ENCODE assay signal across 12 mouse cellular contexts in the genomic region with DNA sequence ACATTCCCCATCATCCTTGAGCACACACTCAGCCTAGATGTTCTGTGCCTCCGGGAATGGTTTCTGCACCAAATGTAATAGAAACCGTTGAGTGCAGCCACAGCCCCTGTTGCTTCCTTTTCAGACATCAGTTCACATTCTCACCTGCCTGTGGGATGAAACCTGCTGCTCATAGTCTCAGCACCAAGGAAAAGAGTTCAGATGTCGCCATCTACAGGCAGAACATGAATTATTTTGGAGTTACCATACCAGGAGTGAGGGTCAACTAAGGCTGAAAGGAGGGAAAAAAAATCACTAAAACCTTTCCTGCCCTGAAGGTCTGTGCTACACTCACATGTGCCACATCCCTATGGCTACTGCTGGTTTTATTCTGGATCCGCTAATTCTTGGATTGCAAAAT.
DNase-seq lines count a peak whose midpoint lies in the region; ATAC-seq and TF ChIP-seq lines count a peak whose summit lies in the region.
"Had no signal": no experiment of that assay in that cellular context is flagged by ENCODE, and none has a peak within 500 bp of the region (broad histone marks: within the 10 kb centered on the region; RNA-seq: fewer than 3 reads in every experiment).

No protein-coding gene starts in this region.

- H3K4me3 ChIP-seq in liver, postnatal 0 days (ENCODE audit: low read depth, low read length) = no peak overlapping the region
- no peak overlapping the region for H3K4me3 ChIP-seq in liver, embryonic 11.5 days (ENCODE audit: low read depth, low read length)
- no peak overlapping the region for H3K4me3 ChIP-seq in forebrain, embryonic 12.5 days (replicated peaks)
- H3K4me3 ChIP-seq in midbrain, embryonic 15.5 days = no peak overlapping the region
- H3K4me3 ChIP-seq: embryonic facial prominence, embryonic 15.5 days; hindbrain, embryonic 15.5 days; stomach, embryonic 15.5 days had no signal

- H3K27ac ChIP-seq in liver, postnatal 0 days (ENCODE audit: low read depth) = no peak overlapping the region
- H3K27ac ChIP-seq in liver, embryonic 11.5 days (ENCODE audit: low read depth, low read length) = no peak overlapping the region
- no peak overlapping the region for H3K27ac ChIP-seq in forebrain, embryonic 12.5 days
- no peak overlapping the region for H3K27ac ChIP-seq in midbrain, embryonic 15.5 days
- H3K27ac ChIP-seq: embryonic facial prominence, embryonic 15.5 days; hindbrain, embryonic 15.5 days; macrophage; stomach, embryonic 15.5 days had no signal

- intact Hi-C loops in gastrocnemius, postnatal 14 days (cut with DNase I; ENCODE audit: low total_unique reads) = loop anchor here (5.0 to 10.0 kb wide), 2 partner anchors 690 to 928 kb away; a partner anchor contains a TSS
- intact Hi-C loops in heart, postnatal 25 days (cut with DNase I) = loop anchor here (5.0 to 10.0 kb wide), 3 partner anchors 930 to 1458 kb away; a partner anchor contains a TSS

- ATAC-seq in cerebellum, adult (ENCODE audit: insufficient number of reproducible peaks, low FRiP score, low TSS enrichment) = no peak
- ATAC-seq in liver, postnatal 0 days = no peak
- ATAC-seq in liver, embryonic 11.5 days (replicated peaks; ENCODE audit: low FRiP score) = no peak
- peak; percentile 49; the same call in 1 of the 2 replicates for ATAC-seq in forebrain, embryonic 12.5 days (ENCODE audit: low FRiP score)
- peak; percentile 61 for ATAC-seq in midbrain, embryonic 15.5 days (replicated peaks)

- no peaks in the 10 kb centered on the region for H3K36me3 ChIP-seq in liver, postnatal 0 days (replicated peaks; ENCODE audit: insufficient read depth, low read length)
- no peaks in the 10 kb centered on the region for H3K36me3 ChIP-seq in liver, embryonic 11.5 days (ENCODE audit: control insufficient read depth, insufficient read depth, low read length)
- H3K36me3 ChIP-seq in forebrain, embryonic 12.5 days (replicated peaks) = no peaks in the 10 kb centered on the region
- no peaks in the 10 kb centered on the region for H3K36me3 ChIP-seq in midbrain, embryonic 15.5 days (replicated peaks)
- H3K36me3 ChIP-seq: embryonic facial prominence, embryonic 15.5 days; hindbrain, embryonic 15.5 days; stomach, embryonic 15.5 days had no signal

- H3K9ac ChIP-seq in liver, postnatal 0 days (replicated peaks) = no peak overlapping the region
- H3K9ac ChIP-seq in liver, embryonic 11.5 days (ENCODE audit: low read depth, low read length) = no peak overlapping the region
- H3K9ac ChIP-seq in forebrain, embryonic 12.5 days = no peak overlapping the region
- no peak overlapping the region for H3K9ac ChIP-seq in midbrain, embryonic 15.5 days
- H3K9ac ChIP-seq: embryonic facial prominence, embryonic 15.5 days; hindbrain, embryonic 15.5 days; stomach, embryonic 15.5 days had no signal

- no peaks in the 10 kb centered on the region for H3K27me3 ChIP-seq in liver, postnatal 0 days (ENCODE audit: insufficient read depth, low read length)
- no peaks in the 10 kb centered on the region for H3K27me3 ChIP-seq in liver, embryonic 11.5 days (replicated peaks; ENCODE audit: control insufficient read depth, insufficient read depth, low read length)
- H3K27me3 ChIP-seq in forebrain, embryonic 12.5 days = no peaks in the 10 kb centered on the region; the same call in 1 of the 2 replicates
- no peaks in the 10 kb centered on the region for H3K27me3 ChIP-seq in midbrain, embryonic 15.5 days (replicated peaks)
- H3K27me3 ChIP-seq: embryonic facial prominence, embryonic 15.5 days; stomach, embryonic 15.5 days had no signal

- no peaks in the 10 kb centered on the region for H3K9me3 ChIP-seq in liver, postnatal 0 days (ENCODE audit: low read length)
- H3K9me3 ChIP-seq in liver, embryonic 11.5 days (ENCODE audit: control insufficient read depth, low read length) = no peaks in the 10 kb centered on the region
- no peaks in the 10 kb centered on the region for H3K9me3 ChIP-seq in forebrain, embryonic 12.5 days
- H3K9me3 ChIP-seq in midbrain, embryonic 15.5 days = no peaks in the 10 kb centered on the region
- H3K9me3 ChIP-seq: embryonic facial prominence, embryonic 15.5 days; hindbrain, embryonic 15.5 days; stomach, embryonic 15.5 days had no signal

- peak; percentile 55 for TF ChIP-seq CTCF in liver, postnatal 0 days (IDR thresholded peaks at IDR 0.05; ENCODE audit: low read depth)

- WGBS in liver, postnatal 0 days (ENCODE audit: insufficient replicate concordance) = 33% methylated on average over 4 of the region's 4 CpGs
- 36% methylated on average over 4 of the region's 4 CpGs for WGBS in liver, embryonic 11.5 days
- 33% methylated on average over 4 of the region's 4 CpGs for WGBS in forebrain, embryonic 12.5 days
- WGBS in midbrain, embryonic 15.5 days = 35% methylated on average over 4 of the region's 4 CpGs

- DNase-seq in cerebellum, adult 9-10 months = peak; percentile 3
- DNase-seq in liver, postnatal 0 days = no peak
- no peak for DNase-seq in liver, embryonic 11.5 days (ENCODE audit: low spot score)
- DNase-seq in gastrocnemius, postnatal 14 days = no peak
- no peak for DNase-seq in heart, postnatal 25 days (ENCODE audit: low spot score)

- TF ChIP-seq EP300 in liver, postnatal 0 days (IDR thresholded peaks at IDR 0.05; ENCODE audit: low read depth) = no peak

- H3K4me1 ChIP-seq in liver, postnatal 0 days (ENCODE audit: insufficient read depth) = no peaks in the 10 kb centered on the region
- no peaks in the 10 kb centered on the region for H3K4me1 ChIP-seq in liver, embryonic 11.5 days (replicated peaks; ENCODE audit: control insufficient read depth, insufficient read depth, low read length)
- H3K4me1 ChIP-seq in forebrain, embryonic 12.5 days = peaks cover 14% of the 10 kb centered on the region
- H3K4me1 ChIP-seq in midbrain, embryonic 15.5 days = peaks cover 6% of the 10 kb centered on the region
- H3K4me1 ChIP-seq: embryonic facial prominence, embryonic 15.5 days; hindbrain, embryonic 15.5 days; stomach, embryonic 15.5 days had no signal

- H3K4me2 ChIP-seq in liver, postnatal 0 days (ENCODE audit: low read depth, low read length) = no peak overlapping the region
- H3K4me2 ChIP-seq in liver, embryonic 11.5 days = no peak overlapping the region
- no peak overlapping the region for H3K4me2 ChIP-seq in forebrain, embryonic 12.5 days
- no peak overlapping the region for H3K4me2 ChIP-seq in midbrain, embryonic 15.5 days
- H3K4me2 ChIP-seq: embryonic facial prominence, embryonic 15.5 days; hindbrain, embryonic 15.5 days; stomach, embryonic 15.5 days had no signal

Comparison
In these comparisons a context has a peak if more than half of its experiments do, and no peak if none do; other contexts are left out.
1. ATAC-seq: peak in forebrain, embryonic 12.5 days (single experiment) and midbrain, embryonic 15.5 days (single experiment); none in cerebellum, adult (single experiment), liver, postnatal 0 days (single experiment) and liver, embryonic 11.5 days (single experiment).